Mouse (Mus musculus) ES-Bruce4 (cell line): ENCODE data around the gene Ndrg2.

Experiments used
- CTCF ChIP-seq: IDR thresholded peaks from one replicate; pipeline ENCODE4 v1.8.1; 2011; ENCODE audit warnings: low read depth, low read length
- EP300 ChIP-seq: IDR thresholded peaks from 2 replicates; pipeline ENCODE4 v1.6.1; 2011; ENCODE audit warnings: low read depth, low read length; ENCODE audit not compliant: insufficient read depth
- POLR2A ChIP-seq: IDR thresholded peaks from one replicate; pipeline ENCODE4 v1.8.1; 2011; ENCODE audit warnings: low read length; ENCODE audit not compliant: insufficient read depth

DNA sequence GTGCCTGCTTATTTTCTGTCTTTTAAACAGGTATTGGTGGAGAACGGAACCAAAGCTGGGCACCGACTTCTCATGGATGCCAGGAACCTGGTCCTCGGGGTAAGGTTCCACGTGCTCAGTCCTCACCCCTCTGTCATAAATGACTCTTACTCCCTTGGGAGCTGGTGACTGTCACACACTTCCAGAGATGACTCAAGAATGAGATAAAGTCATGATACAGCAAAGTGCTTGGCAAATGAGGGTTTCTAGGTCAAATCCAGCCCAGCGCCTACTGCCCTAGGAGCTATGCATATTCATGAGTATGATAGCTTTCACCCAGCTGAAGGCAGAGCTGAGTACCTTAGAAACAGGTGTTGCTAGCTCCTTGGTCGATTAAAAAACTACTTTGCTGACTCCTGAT is 24.1 kb downstream of the Ndrg2 start:
- TF ChIP-seq EP300: no peak
- TF ChIP-seq CTCF: no peak
- TF ChIP-seq POLR2A: no peak
